Mouse (Mus musculus) A20 (cell line): ENCODE results near the gene Nme7.

Experiments used
- DNase-seq: peaks from one replicate; pipeline ENCODE4 v3.0.0-alpha.2; 2011; ENCODE audit warnings: low read depth, low spot score

Nme7 gene

DNA sequence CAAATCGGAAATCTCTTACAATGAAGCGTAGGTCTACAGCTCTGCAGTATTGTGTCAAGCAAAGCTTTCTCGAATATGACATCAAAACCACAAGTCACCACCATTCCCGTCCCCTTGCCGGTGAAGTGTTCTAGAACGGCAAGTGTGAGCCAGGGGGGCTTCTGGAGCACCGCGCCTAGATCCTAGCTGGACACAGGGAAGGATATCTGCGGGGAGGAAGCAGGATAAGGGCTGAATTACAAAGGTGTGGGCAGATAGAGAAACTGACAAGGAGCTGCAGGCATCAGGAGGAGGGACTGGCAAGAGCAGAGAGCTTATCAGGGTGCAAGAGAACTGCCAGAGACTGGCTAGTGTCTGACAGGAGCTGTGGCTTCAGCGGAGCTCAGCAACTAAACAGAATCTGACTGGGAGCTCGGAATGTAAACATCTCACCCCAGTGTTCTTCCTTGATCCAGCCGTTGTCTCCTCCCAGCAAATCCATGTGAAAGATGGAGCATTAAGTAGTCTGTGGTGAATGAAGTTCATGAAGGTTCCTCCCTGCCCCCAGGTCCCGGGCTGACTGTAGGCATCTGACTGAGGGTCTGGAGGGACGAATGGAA, 15.7 kb downstream of the Nme7 start:
- DNase-seq: no peak

DNA sequence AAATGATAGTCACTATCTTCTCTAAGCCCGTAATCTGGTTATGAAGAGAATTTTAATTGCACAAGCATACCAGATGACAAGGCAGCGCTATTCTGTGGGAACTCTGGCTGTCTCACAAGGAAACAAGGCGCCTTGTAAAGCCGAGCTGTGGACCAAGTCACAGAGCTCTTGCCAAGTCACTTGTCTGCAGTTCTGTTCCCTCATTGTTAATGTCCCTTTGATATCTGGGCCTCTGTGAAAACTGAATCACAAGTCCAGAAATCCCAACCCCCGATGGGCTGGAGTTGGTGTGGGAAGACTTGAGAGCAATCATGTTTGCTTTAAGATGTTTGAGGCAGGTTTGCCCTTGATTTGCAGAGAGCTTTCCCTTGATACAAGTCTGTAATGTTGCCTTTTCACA, 16.8 kb downstream of the Nme7 start:
- no peak for DNase-seq

DNA sequence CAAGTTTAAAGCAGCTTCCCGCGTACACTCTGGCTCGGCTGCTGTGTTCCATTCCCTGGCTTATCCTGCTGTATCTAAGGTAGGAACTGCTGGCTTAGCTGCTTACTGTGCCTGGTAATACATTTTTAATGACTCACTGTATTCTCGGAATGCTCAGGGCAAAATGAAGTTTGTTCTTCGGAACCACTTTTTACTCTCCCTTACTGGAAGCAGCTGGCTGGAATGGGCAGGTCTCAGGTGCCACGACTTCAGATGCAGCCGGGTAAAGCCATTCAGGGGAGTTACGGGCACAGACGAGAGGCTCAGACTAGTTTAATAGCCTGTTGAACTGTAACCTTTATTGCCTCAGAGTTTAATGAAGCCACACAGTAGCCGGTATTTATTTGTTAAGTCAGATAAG, 17.5 kb downstream of the Nme7 start:
- no peak for DNase-seq

DNA sequence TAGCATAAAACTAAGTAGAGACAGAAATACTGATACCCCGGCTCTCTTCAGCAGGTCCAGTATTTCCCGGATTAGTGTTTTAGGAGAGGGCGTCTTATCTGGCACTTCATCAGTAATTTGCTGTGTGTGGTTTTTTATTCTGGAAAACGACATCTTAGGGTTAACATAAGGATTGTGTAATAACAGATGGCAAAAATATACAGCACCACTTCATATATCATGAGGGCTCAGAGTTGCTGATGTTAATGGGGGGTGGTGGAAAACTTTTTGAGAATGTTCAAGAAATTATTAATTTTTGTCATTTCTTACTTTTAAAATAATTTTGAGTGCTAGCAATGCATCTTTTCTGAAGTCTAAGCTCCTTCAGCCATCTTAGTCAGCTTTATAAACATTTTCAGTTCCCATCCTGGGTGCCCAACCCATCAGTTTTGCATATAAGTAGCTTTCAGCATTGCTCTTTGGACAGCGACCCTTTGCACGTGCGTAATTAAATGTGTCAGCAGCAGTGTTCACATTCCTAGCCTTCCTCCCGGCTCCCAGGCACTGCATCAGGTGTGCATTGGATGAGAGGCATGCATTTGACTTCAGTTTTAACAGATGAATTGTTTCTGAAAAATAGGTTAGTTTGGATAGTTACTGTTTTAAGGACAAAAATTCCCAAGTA, 19.2 kb downstream of the Nme7 start:
- DNase-seq: no peak

DNA sequence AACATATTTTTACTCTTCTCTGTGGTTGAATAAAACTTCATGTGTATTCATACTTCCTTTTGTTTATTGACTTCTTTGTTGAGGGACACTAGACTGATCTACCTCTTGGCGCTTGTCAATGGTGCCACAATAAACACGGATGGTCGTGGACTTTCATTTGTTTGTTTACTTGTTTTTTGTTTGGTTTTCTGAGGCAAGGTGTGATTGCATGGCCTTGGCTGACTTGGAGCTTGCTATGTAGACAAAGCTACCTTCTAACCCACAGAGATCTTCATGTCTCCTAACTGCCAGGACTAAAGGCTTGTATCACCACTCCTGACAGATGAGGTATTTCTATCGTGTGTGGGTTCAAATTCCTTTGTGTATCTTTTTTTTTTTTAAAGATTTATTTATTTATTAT, 20.3 kb downstream of the Nme7 start:
- DNase-seq: no peak

DNA sequence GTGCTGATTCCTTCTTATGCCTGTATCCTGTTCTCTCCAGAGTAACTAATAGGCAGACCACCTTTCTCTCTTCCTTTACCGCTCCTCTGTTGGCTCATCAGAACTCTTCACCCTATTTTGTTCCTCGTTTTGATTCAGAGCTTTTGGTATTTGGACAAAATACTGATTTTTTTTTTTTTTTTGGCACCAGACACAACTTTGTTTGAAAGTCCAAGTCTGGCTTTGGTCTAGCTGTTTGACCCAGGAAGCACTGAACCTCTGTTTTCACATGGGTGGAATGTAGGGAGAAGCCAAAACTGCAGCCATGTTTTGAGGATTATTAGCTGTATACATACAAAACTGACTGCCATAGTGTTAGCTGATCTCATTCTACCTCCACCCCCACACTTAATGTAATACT, 21.0 kb downstream of the Nme7 start:
- DNase-seq: no peak

DNA sequence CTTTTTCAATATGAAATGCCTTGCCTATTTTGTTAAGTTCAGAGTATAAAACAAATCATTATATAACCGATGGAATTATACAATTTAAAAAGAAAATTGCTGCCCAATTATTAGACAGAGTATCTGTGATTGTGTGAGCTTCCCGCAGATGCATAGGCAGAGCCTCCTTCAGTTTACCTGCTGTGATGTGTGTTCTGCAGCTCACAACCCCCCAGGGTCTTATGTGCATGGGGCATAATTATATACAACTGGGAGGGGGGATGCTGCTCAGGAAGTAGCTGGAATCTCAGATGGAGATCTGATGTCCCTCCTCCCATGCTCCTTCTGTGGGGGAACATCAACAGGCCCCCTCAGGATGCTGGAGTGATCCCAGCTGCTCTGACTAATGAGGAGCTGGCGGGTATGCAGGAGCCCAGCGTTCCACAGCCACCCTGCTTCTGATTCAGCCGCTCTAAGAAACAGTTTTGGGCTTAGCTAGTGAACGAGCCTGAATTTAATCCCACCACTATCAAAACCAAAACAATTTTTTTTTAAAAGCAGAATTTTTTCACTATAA, 22.8 kb downstream of the Nme7 start:
- DNase-seq: no peak

DNA sequence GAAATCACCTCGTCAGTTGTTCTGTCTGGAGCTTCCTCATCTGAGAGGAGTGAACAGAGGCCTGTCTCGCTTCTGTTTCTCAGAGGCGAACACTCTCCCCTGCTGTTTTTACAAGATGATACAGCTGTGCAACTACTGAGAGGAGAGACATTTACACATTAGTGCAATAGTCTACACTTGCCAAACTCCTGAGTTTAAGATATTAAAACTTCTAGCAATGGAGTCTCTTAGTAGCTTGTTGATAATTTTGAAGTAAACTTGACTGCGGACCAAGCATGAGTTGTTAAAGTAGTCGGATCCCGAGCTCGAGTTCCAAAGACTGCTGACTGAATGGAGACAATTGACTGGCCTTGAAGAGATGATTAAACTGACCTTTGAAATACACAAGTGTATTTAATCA, 23.8 kb downstream of the Nme7 start:
- no peak for DNase-seq

DNA sequence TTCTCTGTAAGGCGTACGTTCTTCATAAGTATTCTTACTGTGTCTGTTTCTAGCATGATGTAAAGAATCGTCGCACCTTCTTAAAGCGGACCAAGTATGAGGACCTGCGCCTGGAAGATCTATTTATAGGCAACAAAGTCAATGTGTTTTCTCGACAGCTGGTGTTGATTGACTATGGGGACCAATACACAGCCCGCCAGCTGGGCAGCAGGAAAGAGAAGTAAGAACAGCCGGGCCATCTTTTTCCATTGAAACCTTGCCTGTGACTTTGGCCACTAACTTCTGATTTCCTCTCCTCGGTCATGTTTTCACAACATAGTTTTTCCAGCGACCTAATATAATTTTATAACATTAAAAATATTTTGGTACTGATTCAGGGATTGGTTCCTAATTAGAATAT, 28.6 kb downstream of the Nme7 start:
- DNase-seq: no peak

DNA sequence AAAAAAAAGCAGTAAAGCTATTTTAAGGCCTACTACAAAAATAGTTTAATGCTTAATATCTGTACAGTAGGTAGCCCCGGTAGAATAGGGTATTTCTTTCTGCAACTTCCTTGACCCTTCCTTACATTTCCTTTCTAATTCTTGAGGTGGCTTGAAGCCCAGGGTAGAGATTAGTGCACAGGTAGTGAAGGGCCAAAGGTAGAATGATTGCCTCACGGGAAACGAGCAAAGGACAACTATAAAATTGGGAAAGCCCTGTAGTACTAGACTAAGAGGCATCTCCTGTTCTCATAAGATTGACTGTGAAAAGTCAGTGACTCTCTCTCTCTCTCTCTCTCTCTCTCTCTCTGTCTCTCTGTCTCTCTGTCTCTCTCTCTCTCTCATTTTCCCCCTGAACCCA, 31.5 kb downstream of the Nme7 start:
- DNase-seq: no peak

DNA sequence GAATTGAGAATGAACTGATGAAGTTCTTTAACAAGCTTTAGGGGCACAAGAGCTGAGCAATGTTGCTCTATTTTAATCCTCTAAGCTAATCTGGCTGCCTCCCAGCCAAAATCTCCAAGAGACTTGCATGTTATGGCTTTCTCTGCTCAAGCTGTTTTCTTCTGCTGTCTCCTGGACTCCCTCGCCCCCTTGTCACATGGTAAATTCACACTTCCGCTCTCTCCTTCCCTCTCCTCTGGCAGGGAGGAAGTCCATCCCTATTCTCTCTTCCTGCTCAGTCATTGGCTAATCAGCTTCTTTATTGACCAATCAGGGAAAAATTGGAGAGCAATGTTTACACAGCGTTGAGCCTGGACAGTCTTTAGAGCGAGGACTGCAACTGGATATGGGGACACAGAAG, 31.9 kb downstream of the Nme7 start:
- DNase-seq: no peak

DNA sequence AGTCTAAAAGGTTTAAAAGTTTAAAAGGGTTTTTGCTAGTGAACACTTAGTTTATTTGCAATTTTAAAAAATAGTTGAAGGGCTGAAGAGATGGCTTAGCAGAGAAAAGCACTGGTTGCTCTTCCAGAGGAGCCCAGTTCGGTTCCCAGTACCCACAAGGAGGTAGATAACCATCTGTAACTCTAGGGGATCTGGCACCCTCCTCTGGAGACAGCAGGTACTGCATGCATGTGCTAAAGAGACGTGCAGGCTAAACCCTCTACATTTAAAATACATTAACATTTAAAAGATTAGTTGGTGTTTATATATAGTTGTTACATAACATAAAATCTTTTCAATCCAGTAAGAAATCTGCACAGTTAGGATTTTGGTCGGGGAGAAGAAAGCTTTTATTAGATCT, 38.2 kb downstream of the Nme7 start:
- DNase-seq: peak; percentile 39

DNA sequence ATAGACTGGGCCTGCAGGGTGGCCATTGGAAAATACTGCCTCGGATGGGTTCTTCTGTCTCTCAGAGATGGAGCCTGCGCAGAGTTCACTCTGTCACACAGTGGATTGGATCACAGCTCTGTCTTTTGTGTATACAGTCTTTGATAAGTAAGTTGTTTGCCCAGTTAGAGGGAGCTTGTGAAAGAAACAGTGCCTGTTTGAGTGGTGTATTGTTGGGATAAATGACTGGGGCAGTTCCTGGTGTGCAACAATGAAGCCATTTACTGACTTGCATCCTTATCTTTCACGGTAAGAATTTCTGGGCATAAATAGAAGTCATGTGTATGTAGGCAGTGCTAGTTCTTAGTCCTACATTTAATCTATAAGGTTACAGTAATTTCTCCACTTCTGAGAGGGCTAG, 49.5 kb downstream of the Nme7 start:
- no peak for DNase-seq

DNA sequence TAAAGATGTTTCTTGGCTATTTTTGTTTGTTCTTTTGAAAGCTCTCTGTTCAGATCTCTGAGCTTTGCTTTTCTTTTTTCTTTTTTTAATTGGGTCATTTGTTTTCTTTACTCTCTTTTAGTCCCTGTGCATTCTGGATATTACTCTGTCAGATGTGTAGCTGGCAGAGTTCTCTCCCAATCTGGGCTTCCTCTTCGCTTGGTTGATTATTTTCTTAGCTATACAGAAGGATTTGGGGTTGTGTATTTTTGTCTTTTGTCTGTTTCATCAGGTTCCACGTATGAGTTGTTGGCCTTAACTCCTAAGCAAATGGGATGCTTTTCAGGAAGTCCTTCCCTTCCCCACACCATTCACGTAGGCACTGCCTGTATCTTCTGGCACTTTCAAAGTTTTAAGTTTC, 54.1 kb downstream of the Nme7 start:
- no peak for DNase-seq

DNA sequence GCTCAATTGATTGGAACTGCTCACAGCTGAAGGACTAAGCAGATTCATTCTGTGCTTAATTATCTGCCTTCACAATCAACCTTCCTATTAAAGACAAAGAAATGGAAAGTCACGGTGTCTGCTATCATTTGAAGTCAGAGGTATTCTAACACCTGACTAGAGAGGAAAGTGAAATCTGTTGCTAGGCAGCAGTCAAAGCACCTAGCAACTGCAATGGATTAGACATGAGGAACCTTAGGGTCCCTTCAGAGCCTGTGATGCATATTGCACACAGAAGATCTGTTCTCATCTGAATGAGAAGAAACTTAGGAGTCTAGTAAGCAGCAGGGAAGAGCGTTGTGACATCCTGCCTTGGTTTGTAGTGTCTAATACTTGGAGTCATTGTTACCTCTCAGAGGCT, 58.1 kb downstream of the Nme7 start:
- no peak for DNase-seq

DNA sequence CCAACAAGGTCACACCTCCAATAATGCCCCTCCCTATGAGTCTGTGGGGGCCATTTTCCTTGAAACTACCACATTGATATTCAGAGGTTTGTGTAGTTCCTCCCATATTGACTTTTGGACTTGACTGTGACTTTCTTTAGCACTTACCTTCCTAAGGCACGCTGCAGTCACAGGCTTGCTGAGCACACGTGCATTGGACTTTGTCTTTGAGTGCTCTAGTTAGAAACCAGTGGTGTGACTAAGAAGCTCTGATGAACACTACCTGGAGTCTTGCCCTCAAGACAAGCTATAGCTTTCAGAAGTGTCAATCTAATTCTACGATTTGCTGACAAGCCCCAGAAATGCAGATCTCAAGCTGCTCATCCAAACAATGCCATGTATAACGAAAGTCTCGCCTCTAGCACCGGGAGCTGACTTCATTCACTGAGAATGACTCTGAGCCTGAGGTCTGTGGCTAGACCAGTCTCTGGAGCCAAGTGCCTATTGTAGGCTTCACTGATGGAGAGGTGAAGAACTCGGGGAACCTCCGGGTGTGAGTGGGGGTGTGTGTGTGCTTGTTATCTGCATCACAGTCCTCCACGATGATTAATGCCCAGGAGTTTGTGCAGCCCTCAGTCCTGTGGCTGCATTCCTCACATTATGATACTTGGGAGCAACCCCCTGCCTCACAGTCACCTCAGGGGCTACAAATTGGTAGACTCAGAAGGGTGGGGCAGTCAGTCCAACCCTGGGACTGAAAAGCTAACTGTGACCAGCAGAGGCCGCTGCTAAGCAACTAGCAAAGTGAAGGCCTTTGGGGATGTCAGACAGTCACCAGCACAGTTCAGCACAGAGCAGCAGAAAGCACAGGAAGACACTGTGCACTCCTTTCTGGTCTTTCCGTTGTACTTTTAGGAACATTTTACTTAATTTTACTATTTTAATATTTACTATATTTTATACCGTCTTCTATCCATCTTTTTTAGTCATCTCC, 62.5 kb downstream of the Nme7 start:
- DNase-seq: peak; percentile 59

DNA sequence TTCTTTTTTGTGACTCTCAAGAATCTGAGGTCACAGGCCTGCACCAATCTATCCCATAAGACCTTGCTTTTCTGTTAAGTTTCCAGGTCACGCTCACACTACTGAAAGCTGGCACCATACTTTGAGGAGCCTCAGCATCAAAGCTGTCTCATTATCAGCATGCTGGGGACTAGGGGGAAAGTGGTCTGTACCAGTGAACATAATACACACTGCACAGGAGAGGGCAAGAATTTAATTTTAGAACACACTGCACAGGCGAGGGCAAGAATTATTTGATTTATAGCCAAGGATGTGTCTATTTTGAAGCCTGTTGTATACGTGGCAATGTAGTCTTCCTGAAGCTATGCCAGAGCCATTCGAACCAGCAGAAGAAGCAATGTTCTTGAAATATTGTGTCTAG, 64.2 kb downstream of the Nme7 start:
- no peak for DNase-seq

DNA sequence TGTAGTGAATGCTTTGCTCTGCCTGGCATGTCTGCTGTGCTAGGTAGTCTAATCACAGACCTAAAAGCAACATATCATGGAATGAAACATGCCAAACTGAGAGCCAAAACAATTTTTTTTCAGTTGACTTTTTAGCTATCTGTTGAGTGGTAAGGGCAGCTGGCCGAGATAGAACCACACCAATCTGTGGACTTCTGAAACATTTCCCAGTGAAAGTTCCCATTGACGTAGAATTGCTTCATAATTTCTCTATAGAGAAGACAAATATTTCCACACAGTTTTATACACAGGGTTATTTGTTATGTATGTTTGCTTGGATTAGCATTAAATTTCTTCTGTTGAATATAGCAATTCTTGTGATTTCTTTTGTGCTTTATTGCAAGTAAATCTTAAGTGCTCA, 65.9 kb downstream of the Nme7 start:
- DNase-seq: no peak

DNA sequence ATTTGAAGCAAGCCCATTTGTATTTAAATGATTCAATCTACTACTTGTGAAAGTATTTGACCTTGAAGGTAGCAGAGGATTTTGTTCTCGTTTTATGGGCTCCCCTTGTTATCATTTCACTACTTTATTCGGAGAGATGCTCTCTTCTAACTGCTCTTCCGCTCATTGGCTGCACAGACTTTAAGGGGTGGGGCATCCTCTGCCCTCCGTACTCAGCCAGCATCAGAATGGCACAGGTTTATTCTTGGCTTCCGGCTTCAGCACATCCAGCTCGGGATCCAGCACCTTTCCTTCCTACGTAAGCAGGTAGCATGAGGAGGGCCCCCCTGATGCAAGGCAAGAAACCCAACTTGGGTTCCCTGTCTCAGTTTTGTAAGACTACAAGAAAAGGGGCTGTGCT, 69.1 kb downstream of the Nme7 start:
- no peak for DNase-seq

DNA sequence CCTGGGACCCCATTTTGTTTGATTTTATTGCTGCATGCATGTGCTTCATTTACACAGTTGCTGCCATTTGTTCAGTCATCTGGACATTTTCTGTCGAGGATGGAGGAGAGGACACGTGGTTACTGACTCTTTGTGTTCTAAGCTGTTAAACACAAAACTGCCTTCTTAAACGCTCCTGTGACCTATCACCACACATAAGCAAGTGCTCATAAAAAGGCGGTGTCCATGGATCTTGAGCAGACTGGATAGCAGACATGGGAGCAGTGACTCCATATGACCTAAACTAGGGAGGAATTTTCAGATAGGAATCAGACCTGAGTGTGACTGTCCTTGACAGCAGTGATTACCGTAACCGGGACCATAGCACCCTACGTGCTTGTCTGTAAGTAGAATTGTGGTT, 70.1 kb downstream of the Nme7 start:
- no peak for DNase-seq

DNA sequence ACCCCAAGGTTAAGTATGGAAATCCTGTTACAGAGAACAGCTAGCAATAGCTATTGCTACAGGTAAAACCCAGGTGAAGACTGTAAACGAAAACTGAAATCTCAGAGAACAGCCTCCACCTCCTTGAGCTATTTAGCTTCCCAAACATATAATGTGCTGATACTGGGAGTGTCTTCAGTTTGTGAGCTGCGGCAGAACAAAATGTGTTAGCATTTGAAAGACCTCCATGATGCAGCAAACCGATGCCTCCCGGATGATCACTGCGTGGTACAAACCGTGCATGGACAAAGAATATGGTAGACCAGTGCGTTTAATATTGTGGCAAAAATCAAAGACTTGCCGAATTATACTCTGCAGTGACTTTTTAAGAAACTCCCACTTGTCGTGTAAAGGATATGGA, 71.7 kb downstream of the Nme7 start:
- no peak for DNase-seq

DNA sequence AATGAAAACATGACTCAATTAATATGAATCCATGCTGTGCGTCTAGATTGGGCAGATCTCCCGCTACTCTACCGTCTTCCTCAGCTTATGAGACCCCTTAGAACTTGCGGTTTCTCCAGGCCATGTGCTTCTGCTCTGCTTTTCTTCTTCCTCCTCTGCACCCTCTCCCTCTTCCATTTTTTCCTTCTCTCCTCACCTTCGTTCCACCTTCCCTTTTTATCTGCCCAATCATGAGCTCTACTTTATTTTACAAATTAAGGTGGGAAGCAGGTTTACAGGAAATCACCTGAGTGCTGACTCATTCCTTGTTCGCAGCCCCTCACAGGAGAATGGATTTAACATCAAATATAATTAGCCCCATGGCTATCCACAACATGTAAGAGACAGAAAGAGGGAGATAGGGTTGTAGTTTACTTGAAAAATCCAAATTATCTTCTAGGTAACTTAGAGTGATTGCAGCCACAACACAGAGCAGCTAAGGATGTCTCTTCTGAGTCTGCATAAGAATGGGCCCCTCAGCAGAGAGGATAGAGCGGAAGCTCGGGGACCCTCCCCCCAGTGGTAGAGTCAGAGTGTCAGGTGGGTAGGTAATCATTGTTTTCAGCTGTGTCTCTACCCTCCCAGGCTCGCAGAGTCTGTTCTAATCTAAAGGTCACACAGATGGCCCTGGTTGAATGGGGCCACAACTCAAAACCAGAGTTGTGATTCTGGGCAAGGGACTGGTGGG, 73.0 kb downstream of the Nme7 start:
- no peak for DNase-seq
